Mouse (Mus musculus) embryo, embryonic 10 days (tissue): ENCODE data around the gene Prps1.
"Not testable (repeated sequence)": the region's sequence is repeated elsewhere in the genome, so short reads cannot be mapped to it uniquely, and the experiment has no call there.

Source experiments
- DNase-seq: peaks from one replicate; pipeline ENCODE4 v3.0.0-alpha.2; 2015; ENCODE audit warnings: low spot score

Prps1 gene

GRCm38 (mm10) chrX:140501401-140502301, 45.2 kb downstream of the Prps1 start:
- DNase-seq = no peak

- DNase-seq = peak; percentile 65
These were observed 47.5 kb downstream of the Prps1 start for GRCm38 (mm10) chrX:140503905-140504304.

GRCm38 (mm10) chrX:140505497-140506238, 49.3 kb downstream of the Prps1 start:
- DNase-seq = no peak

- no peak for DNase-seq
These were observed 50.2 kb downstream of the Prps1 start for GRCm38 (mm10) chrX:140506436-140507180.

GRCm38 (mm10) chrX:140507377-140507776, 51.0 kb downstream of the Prps1 start:
- no peak for DNase-seq

GRCm38 (mm10) chrX:140508791-140509190, 52.4 kb downstream of the Prps1 start:
- not testable (repeated sequence) for DNase-seq

GRCm38 (mm10) chrX:140509817-140510216, 53.4 kb downstream of the Prps1 start:
- DNase-seq = no peak

- peak; percentile 10 for DNase-seq
These were observed 54.5 kb downstream of the Prps1 start for GRCm38 (mm10) chrX:140510696-140511429.

- DNase-seq = peak; percentile 16
These were observed 55.6 kb downstream of the Prps1 start for GRCm38 (mm10) chrX:140511687-140512651.

GRCm38 (mm10) chrX:140513379-140513778, 57.0 kb downstream of the Prps1 start:
- DNase-seq = no peak

GRCm38 (mm10) chrX:140518351-140518750, 61.9 kb downstream of the Prps1 start:
- no peak for DNase-seq

GRCm38 (mm10) chrX:140520146-140521102, 64.0 kb downstream of the Prps1 start:
- peak; percentile 90 for DNase-seq

GRCm38 (mm10) chrX:140522071-140522765, 65.8 kb downstream of the Prps1 start:
- DNase-seq = no peak

GRCm38 (mm10) chrX:140524231-140524630, 67.8 kb downstream of the Prps1 start:
- DNase-seq = no peak
